Mouse (Mus musculus): ENCODE measurements around the gene Gnb3. TPM values are rescaled to one million over a fixed set of nuclear protein-coding genes. Genes with fewer than 3 reads are reported as not detected.
A peak's percentile ranks its signal among the peaks of the same experiment; 100 is the strongest.
"Not testable (repeated sequence)": the region's sequence is repeated elsewhere in the genome, so short reads cannot be mapped to it uniquely, and the experiment has no call there.

Gnb3 gene
- polyA plus RNA-seq, 2 experiments from 2014 or later = not detected

DNA sequence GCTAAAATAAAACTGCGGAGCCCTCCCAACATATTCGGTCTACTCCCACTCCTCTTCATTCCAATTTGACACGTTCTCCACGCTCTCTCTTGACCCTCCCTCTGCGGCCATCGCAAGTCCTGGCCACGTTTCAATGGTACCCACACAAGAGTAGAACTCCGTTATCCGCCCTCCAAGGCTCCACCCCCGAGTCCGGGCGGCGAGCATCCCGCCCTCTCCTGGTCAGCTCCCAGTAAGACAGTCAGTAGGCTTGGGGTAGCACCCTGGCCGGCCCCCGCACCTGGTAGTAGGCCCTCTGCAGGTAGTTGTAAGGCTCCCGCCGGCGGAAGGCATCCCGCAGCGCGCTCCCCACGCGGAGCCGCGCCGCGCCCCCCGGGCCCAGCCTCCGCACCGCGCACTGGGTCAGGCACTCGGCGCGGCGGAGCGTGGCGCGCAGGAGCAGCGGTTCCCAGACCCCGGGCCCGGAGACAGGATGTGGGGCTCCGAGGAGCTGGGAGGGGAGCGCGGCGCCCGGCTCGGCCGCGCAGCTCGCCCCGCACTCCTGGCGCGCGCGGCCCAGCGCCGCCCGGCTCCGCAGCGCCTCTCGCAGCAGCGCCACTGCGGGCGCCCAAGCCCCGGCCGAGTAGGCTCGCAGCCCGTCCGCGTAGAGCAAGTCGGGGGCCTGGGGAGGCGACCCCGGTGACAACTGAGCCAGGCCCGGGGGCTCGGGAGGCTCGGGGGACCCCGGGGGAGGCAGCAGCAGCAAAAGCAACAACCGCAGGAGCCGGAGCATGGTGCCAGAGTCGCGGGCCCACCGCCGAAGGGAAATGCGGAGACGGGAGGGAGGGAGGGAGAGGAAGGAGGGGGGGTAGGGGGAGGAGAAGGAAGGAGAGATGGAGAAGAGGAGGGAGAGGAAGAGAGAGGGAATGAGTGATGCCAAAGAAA, 17.1 kb upstream of the Gnb3 start, which contains the start of gene P3h3:
Gene P3h3 (minus strand): TSS at position 837 of the 924 bp plus-strand sequence.
- peak; percentile 85 for ATAC-seq

DNA sequence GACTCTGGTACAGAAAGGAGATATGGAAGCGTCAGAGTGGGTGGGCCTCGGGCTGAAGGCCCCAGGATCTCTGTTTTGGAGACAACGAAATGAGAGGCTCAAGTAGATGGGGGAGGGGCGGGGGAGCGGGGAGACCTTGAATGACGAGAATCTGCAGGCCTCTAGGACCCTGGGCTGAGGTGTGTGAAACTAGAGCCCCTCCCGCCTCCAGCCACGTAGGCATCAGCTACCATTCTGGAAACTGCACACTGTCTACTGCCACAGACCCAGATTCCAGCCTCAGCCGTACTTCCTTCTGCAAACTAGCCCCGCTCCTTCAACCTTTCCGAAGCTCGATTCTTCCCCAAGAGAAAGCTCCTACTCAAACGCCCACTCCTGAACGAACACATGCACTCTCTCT, 16.2 kb upstream of the Gnb3 start:
- ATAC-seq = peak; percentile 5

DNA sequence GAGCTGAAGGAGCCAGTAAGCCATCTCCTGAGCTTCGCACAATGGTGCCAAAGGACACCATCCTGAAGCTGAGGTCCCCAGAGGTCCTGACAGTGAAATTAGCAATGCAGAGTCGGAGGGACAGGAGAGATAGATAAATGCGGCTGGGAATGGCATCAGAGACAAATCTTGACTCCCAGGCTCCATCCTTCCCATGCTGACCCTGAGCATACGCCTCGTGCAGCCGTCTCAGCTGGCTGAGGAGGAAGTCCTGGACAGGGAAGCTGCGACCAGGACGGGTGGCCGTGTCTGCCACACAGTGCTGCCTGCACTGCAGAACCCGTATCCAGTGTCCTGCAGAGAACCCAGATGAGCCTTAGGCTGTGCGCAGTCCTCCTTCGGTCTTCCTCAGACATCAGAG, 14.6 kb upstream of the Gnb3 start:
- no peak for ATAC-seq

DNA sequence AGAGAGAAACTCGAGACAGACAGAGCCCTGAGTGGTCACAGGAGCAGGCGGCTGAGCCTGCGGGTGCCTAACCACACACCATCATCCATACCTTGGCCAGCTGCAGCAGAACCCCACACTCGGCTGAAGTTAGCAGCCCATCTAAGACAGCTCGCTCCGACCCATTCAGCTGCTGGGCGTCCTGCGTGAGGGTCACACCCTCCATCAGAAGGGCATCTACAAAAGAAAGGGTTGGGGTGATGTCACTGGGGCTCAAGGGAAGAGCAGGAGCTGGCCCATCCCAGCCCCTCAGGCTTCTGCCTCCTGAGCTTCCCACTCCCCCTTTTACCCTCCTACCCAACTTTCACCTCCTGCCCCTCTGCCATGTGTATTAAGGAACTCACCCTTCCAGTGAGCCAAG, 10.5 kb upstream of the Gnb3 start:
- ATAC-seq = no peak

DNA sequence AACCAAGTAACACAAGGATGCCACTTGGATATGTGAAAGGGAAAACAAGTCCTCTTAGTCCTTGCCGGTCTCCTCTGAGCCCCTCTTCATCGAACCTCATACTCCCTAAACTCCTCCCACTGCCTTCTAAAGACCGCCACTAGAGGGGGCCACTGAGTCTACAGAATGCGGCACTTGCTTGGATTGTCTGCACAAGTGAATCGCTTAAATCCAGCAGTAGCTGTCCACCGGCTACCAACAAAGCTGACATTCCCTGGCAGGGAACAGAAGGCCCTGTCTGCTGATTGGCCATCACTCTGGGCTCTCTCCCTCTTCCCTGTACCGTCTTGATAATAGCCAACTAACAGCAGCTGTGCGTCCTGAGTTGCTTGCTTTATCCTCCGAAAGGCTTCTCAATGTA, 7.2 kb upstream of the Gnb3 start:
- peak; percentile 95 for ATAC-seq

DNA sequence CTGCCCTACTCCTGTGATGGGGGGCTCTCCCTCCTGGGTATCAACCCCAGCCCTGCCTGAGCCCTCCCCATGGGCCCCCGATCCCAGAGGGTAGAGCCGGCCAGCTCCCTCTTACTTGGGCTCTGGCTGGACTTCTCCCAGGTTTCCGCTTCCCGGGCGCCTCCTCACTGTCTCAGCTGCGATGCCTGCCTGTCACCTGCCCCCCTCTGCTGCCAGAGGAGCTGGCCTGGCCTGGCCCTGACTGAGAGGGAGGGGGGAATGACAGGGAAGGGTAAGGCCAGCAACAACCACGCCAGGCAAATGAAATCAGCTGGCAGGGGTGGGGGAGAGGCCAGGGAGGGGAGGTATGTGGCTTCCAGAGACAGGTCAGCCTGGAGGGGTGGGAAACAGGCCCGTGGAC, 270 bp downstream of the Gnb3 start:
- ATAC-seq = no peak

DNA sequence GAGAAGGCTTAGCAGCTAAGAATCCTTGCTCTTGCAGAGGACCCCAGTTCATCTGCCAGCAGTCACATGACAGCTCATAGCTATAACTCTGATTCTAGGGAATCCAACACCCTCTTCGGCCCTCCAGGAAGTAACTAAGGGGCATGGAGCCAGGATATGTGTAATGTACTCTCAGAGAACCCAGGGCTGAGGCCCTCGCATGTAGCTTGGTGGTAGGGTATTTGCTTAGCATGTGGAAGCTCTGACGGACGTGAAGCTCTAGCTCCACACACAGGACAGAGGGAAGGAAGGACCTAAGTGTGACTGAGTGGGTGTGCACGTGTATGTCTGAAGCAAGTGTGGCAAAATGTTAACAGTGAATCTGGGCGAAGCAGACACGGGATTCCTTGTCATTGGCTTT, 3.7 kb downstream of the Gnb3 start:
- no peak for ATAC-seq

DNA sequence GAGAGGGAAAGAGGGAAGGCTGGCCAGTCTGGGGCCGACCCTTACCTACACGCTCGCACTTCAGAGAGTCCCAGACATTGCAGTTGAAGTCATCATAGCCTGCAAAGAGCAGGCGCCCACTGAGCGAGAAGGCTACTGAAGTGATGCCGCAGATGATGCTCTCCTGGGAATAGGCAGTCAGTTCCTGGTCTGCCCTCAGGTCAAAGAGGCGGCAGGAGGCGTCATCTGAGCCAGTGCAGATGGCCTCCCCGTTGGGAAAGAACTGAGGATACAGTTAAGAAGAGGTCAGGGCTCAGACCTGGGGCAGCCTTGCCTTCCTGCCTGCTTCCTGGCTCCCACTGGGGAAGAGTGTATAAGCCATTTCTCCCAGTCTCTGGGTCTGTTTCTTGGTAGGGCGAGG, 4.5 kb downstream of the Gnb3 start:
- no peak for ATAC-seq

DNA sequence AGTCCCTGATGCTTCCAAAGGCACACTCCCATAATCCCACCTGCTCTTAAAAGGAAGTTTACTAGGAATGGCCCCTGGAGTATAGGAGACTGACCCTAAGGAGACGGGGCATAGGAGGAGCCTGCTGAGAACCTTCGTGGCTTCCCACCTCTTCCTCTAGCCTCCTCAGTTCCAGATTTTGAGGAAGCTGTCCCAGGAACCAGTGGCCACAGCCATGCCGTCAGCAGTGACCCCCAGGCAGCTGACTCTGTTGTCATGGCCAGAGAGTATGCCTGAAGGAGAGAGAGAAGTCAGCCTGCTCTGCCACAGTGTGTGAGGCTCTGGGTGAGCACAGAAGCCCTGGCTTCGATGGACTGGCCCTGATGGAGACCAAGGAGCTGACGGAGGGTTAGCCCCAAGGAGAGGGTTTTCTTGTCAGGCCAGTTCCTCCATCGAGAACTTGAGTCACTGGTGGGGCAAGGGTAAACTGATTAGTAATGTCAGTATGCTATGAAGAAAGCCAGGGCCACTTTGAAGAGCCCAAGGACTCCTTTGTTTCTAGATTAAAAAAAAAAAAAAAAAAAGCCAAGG, 5.5 kb downstream of the Gnb3 start:
- ATAC-seq = no peak

DNA sequence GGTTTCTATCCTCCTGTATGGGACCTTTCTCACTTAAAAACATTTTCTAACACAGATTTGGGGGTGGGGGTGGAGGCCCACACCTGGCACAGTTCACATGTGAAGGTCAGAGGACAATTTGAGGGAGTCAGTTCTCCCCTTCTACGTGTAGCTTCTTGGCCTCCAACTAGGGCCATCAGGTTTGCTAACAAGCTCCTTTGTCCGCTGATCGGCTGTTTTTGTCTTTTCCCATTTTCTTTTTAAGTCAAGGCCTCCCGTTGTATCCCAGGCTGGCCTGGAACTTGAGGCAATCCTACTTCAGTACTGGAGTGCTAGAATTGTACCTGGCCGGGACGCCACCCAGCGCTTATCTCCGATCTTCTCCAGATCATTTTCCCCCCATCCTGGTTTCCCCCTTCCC, 8.4 kb downstream of the Gnb3 start:
- no peak for ATAC-seq

DNA sequence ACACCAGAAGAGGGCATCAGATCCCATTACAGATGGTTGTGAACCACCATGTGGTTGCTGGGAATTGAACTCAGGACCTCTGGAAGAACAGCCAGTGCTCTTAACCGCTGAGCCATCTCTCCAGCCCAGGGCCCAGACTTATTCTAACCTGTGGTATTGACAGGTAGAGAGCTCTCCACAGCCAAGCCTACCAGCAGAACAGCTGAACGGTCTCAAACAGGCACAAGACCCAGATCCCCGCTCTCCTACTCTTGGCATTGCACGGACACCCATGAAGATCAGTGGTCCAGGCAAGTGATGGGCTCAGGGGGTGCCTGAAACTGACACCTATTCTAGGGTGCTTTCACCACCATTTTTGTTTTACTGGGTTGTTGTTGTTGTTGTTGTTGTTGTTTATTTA, 8.9 kb downstream of the Gnb3 start:
- ATAC-seq = not testable (repeated sequence)

DNA sequence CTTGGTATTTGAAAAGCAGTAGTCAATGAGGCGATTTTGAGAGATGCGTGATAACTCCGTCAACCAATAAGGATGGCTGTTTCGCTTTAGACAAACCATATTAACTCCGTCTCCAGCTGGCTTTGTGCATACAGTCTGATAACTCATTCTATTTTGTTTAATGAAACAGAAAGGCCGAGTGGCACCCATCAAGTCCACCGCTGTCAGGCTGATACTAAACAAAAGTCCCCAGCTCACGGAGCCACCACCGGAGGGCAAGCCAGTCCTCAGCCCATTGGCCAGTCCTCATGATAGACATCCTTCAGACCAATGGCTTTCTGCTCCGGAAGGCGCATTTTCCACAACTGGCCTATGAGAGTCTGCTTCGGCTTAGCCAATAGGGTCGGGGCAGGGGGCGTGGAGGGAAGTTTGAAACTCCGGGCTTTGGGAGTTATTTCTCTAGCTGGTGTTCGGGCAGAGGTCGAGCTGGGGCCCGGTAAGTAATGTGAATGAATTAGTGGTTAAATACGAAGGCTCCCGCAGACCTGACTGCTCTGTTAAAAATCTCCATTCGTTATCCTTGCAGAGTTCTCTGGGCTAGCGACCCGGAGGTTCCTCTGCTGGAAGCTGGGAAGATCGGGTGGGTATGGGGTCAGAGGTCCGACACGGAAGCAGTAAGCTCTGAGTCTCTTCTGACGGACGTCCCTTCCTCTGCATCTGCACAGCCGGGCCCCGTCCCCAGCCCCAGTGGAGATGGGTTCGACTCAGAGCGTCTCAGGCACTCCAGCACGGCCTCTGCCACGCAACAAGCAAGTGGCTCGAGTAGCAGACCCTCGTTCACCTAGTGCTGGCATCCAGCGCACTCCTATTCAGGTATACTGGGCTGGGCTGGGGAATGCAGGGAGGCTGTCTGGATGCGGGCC, 10.0 kb downstream of the Gnb3 start:
- peak; percentile 73 for ATAC-seq

DNA sequence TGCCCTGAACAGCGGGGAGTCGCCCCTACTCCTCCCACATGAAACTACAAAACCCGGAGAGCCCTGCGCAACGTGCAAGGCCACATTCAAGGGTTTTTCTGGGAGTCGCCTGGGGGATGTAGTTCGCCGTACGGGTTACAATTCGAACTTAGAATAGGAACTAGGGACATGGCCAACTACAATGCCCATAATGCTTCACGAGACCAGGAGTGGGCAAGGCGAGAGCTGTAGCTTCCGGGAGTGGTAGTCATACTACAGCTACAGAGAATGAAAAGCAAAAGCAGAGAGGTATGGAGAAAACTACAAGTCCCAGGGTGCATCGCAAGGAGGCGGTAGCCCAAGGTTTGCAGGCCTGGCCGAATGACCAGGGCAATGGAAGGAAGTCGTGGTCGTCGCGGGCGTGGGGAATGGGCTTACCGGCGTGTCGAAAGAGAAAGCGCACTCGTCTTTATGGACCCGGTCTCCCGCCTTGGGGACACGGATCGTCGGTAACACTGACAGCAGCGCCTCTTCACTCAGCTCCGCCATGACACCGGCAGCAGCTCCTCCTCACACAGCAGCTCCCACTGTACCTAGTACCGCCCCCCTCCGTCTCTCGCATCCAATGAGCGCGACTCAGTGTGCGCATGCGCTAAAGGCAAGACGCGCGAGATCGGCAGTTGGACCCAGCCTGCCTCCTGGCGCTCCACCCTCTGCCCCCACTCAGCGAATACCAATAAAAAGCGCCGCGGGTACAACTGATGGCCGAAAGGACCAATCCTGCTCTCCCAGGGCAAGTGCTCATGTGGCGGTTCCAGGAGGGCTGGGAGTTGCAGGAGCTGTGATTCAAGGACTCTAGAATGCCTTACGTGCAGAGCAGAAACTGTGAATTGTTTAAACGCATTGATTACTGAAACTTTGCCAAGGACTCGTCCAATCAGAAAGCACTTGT, 10.9 kb downstream of the Gnb3 start, which contains the start of the genes Usp5 and Cdca3:
Gene Usp5 (minus strand): TSS at position 617 of the 931 bp plus-strand sequence.
Gene Cdca3 (plus strand): TSS at position 680 of the 931 bp plus-strand sequence.
- ATAC-seq = peak; percentile 79

DNA sequence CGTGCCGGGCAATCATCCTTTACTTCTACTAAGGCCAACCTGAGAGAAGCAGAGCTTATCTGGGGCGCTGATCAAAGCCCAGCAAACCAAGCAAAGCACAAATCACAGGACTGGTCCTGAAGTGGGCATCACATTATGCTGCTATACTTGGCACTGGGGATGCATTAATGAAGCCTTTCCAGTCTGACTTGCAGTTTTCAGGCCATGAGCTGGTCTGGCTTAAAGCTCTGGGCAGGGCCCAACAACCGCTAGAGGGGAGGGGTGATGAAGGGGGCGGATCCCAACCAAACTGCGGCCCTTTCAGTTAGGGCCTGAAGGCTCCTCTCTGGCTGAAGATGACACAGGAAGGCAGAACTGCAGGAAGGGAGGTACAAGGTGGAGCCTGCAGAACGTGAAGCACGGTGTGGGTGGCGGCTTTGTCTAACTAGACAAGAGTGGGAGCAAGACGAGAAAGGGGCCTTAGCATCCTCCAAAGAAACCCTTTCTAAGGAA, 11.9 kb downstream of the Gnb3 start:
- no peak for ATAC-seq

DNA sequence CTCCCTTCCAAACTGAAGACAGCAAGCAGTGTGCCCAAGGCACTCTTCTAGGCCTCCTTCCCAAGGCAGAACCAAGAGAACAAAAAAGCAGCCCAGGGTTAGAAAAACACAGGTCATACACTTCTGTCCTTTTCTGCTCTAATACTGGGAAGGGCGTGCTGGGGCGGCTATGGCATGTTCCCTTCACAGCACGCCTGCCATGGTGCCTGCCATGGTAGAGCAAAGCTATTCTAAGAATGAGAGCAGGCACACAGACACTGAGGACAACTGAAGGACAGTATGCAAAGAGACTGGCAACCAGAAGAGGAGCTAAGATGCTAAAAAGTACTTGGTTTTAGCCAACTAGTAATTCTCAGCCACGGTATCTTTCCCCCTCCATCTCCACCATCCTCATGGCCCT, 18.0 kb downstream of the Gnb3 start:
- ATAC-seq = no peak

DNA sequence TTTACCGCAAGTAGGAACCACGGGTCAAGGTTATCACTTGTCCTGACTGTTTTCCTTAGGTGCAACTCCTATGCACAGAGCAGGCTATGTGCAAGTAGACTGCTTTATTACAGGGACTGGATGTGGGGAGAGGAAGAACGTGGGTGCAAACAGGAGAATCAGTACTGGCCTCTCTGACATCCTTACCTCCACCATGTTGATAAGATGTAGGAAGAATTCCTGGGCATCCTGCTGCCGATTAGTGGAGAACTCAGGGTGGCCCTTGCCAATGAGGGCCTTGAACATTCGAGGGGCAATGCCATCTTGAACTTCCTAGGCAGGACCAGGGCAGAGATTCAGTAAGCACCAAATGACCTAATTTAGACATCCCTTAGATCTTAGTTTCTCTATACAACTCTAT, 19.2 kb downstream of the Gnb3 start:
- no peak for ATAC-seq

DNA sequence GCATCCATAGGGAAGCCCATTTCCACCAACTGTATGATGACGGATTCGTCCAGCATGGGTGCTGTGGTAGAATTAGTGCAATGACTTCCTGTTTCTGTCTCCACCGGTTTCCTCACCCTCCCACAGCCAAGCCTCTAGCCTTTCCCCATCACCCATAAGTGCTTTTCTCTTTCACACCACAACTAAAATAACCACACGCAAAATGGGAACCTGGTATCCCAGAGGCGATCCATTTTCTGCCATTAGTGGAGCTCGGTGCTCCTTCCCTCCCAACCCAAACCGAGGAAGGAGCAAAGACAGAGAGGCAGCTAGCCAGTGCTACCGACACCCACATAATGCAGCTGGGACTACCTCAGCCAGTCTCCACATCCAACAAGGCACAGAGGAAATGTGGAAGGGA, 22.1 kb downstream of the Gnb3 start:
- ATAC-seq = no peak

DNA sequence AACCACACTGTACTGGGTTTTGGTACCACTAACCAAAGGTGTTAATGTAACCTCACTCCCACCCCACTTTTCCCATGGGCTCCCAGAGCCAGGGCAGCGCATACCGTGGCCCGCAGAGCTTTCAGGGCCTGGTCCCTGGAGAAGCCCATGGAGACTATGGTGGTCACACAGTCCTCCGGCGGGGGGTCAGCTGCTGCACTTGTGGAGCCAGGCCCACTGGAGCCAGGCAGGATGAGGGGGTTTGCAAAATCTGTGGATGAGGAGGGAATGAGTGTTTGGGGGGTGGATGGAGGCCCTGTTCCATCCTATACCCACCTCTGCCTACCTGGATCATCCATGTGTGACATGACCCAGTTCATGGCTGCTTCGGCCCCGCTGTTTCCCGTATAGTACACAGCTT, 22.5 kb downstream of the Gnb3 start:
- ATAC-seq = no peak

DNA sequence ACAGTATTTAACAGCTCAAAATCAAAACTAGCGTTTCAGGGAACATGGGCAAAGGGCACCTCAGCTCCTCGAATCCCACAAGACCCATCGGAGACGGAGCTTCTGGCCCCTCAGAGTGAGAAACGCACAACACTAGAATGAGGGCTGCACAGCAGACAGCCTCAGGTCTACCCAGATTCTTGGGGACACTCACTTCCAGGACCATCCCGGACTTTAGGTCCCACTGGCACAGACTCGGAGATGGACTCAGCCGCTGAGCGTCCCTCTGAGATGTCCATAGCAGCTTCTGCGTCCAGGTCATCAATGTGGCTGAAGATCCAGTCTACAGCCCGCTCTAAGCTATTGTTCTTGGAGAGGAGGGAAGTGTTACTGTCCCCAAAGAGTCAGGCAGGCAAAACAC, 22.9 kb downstream of the Gnb3 start:
- no peak for ATAC-seq

DNA sequence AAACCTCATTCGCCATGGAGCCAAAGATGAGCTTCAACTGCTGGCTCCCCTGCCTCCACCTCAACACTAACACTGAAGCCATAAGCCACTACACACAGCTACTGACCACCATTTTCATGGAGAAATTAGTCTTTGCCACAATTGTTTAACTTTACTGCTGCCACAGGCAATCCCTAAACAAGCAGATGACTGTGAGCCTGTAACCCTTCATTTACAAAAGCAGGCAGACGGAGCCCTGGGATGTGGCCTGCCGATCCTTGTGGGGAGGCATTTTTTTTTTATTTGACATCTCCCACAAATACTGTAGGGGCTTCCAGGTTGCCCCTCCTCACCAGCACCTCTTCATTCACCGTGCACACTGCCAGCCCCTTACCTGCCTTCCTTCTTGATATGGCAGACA, 23.5 kb downstream of the Gnb3 start:
- no peak for ATAC-seq

Data from CD4-positive, CD25-positive, alpha-beta regulatory T cell, adult 4 months (primary cell).